Mouse (Mus musculus) MEL (cell line): Measurements from ENCODE around the gene Myh10. TPM values are rescaled to one million over a fixed set of nuclear protein-coding genes. Genes with fewer than 3 reads are reported as not detected.

Source experiments
- DNase-seq: peaks from one replicate; pipeline ENCODE4 v3.0.0; 2011; ENCODE audit warnings: low read depth, low spot score
- H3K27ac ChIP-seq: 2 replicates; pipeline ENCODE4 v1.5.1; 2012; ENCODE audit warnings: low read depth, mild to moderate bottlenecking, control low read depth, low read length, moderate library complexity; ENCODE audit not compliant: control insufficient read depth
- H3K27me3 ChIP-seq, 2 experiments: fragments of 150-350 bp in 1 of 2; sonication (generic) in 1 of 2; 2 replicates each; pipeline ENCODE4 v1.6.1; 2012; ENCODE audit warnings: low read length in 2 of 2, mild to moderate bottlenecking in 2 of 2, improper control_type of control experiment in 1 of 2, moderate library complexity in 1 of 2; ENCODE audit not compliant: insufficient read depth in 2 of 2, control insufficient read depth in 1 of 2
- H3K36me3 ChIP-seq, 2 experiments: 2 replicates each; pipeline ENCODE4 v1.6.1; 2012 to 2014; ENCODE audit warnings: low read length in 2 of 2, improper control_type of control experiment in 1 of 2, inconsistent platforms in 1 of 2, mild to moderate bottlenecking in 1 of 2; ENCODE audit not compliant: insufficient read depth in 2 of 2, control insufficient read depth in 1 of 2
- H3K4me1 ChIP-seq, 2 experiments: fragments of 150-350 bp in 1 of 2; sonication (generic) in 1 of 2; 2 replicates each; pipeline ENCODE4 v1.6.1; 2012; ENCODE audit warnings: low read length in 2 of 2, improper control_type of control experiment in 1 of 2, mild to moderate bottlenecking in 1 of 2; ENCODE audit not compliant: insufficient read depth in 2 of 2, control insufficient read depth in 1 of 2
- H3K4me3 ChIP-seq, 2 experiments: fragments of 150-350 bp in 1 of 2; sonication (generic) in 1 of 2; 2 replicates each; pipeline ENCODE4 v1.5.1; 2012; ENCODE audit warnings: low read depth in 2 of 2, low read length in 2 of 2, mild to moderate bottlenecking in 2 of 2, moderate library complexity in 2 of 2, control low read depth in 1 of 2, improper control_type of control experiment in 1 of 2; ENCODE audit not compliant: control insufficient read depth in 1 of 2, insufficient read depth in 1 of 2
- H3K79me2 ChIP-seq: 2 replicates; pipeline ENCODE4 v1.6.1; 2012; ENCODE audit warnings: mild to moderate bottlenecking, low read length, moderate library complexity; ENCODE audit not compliant: control insufficient read depth, poor library complexity, insufficient read depth
- H3K9ac ChIP-seq: 2 replicates; pipeline ENCODE4 v1.6.1; 2012; ENCODE audit warnings: low read depth, mild to moderate bottlenecking, control low read depth, low read length, moderate library complexity; ENCODE audit not compliant: control insufficient read depth, poor library complexity, severe bottlenecking
- H3K9me3 ChIP-seq: fragments of 150-350 bp; sonication (generic); replicated peaks from 2 replicates; pipeline ENCODE4 v1.6.1; 2012; ENCODE audit warnings: mild to moderate bottlenecking, low read length, improper control_type of control experiment, moderate library complexity; ENCODE audit not compliant: insufficient read depth
- CHD1 ChIP-seq: IDR thresholded peaks from 2 replicates; pipeline ENCODE4 v1.6.1; 2012; ENCODE audit warnings: low read depth, mild to moderate bottlenecking, inconsistent platforms, low read length, improper control_type of control experiment
- CHD2 ChIP-seq: IDR thresholded peaks from 2 replicates; pipeline ENCODE4 v1.6.1; 2011; ENCODE audit warnings: low read length, improper control_type of control experiment
- E2F4 ChIP-seq: IDR thresholded peaks from 2 replicates; pipeline ENCODE4 v1.6.1; 2011; ENCODE audit warnings: low read depth, low read length, improper control_type of control experiment, borderline replicate concordance
- EP300 ChIP-seq, 2 experiments: IDR thresholded peaks; 2 replicates each; pipeline ENCODE4 v1.6.1; 2011; ENCODE audit warnings: improper control_type of control experiment in 2 of 2, low read length in 2 of 2, low read depth in 1 of 2, mild to moderate bottlenecking in 1 of 2
- ETS1 ChIP-seq: IDR thresholded peaks from 2 replicates; pipeline ENCODE4 v1.6.1; 2012; ENCODE audit warnings: low read depth, mild to moderate bottlenecking, inconsistent platforms, low read length, improper control_type of control experiment, moderate library complexity
- JUND ChIP-seq: IDR thresholded peaks from 2 replicates; pipeline ENCODE4 v1.6.1; 2011; ENCODE audit warnings: low read depth, mild to moderate bottlenecking, improper control_type of control experiment, low read length
- KAT2A ChIP-seq: conservative IDR thresholded peaks from 2 replicates; pipeline ENCODE4 v1.6.1; 2012; ENCODE audit warnings: low read depth, low read length, improper control_type of control experiment, inconsistent platforms
- MAX ChIP-seq: IDR thresholded peaks from 2 replicates; pipeline ENCODE4 v1.6.1; 2011; ENCODE audit warnings: low read length, improper control_type of control experiment
- MEF2A ChIP-seq: IDR thresholded peaks from 2 replicates; pipeline ENCODE4 v1.6.1; 2014; ENCODE audit warnings: low read depth, mild to moderate bottlenecking, inconsistent platforms, low read length, improper control_type of control experiment; ENCODE audit not compliant: poor library complexity, insufficient replicate concordance, severe bottlenecking; ENCODE audit errors: extremely low read depth
- MXI1 ChIP-seq: IDR thresholded peaks from 2 replicates; pipeline ENCODE4 v1.6.1; 2011; ENCODE audit warnings: mild to moderate bottlenecking, low read depth, low read length, improper control_type of control experiment
- MYB ChIP-seq: IDR thresholded peaks from 2 replicates; pipeline ENCODE4 v1.6.1; 2011; ENCODE audit warnings: mild to moderate bottlenecking, low read depth, low read length, improper control_type of control experiment
- NELFE ChIP-seq: IDR thresholded peaks from 2 replicates; pipeline ENCODE4 v1.6.1; 2011; ENCODE audit warnings: low read depth, low read length, improper control_type of control experiment
- POLR2AphosphoS2 ChIP-seq: IDR thresholded peaks from 2 replicates; pipeline ENCODE4 v1.6.1; 2011; ENCODE audit warnings: low read length, improper control_type of control experiment
- RAD21 ChIP-seq: IDR thresholded peaks from 2 replicates; pipeline ENCODE4 v1.6.1; 2011; ENCODE audit warnings: mild to moderate bottlenecking, low read depth, low read length, improper control_type of control experiment
- RCOR1 ChIP-seq: IDR thresholded peaks from 2 replicates; pipeline ENCODE4 v1.6.1; 2012; ENCODE audit warnings: low read depth, mild to moderate bottlenecking, inconsistent platforms, low read length, improper control_type of control experiment
- UBTF ChIP-seq: IDR thresholded peaks from 2 replicates; pipeline ENCODE4 v1.6.1; 2012; ENCODE audit warnings: low read depth, mild to moderate bottlenecking, inconsistent platforms, low read length, improper control_type of control experiment, moderate library complexity, borderline replicate concordance; ENCODE audit not compliant: insufficient read depth
- USF2 ChIP-seq, 2 experiments: IDR thresholded peaks; 2 replicates each; pipeline ENCODE4 v1.6.1; 2011 to 2012; ENCODE audit warnings: improper control_type of control experiment in 2 of 2, low read length in 2 of 2, borderline replicate concordance in 1 of 2, inconsistent platforms in 1 of 2, low read depth in 1 of 2, mild to moderate bottlenecking in 1 of 2; ENCODE audit not compliant: insufficient read depth in 1 of 2
- ZC3H11A ChIP-seq: IDR thresholded peaks from 2 replicates; pipeline ENCODE4 v1.6.1; 2012; ENCODE audit warnings: low read depth, mild to moderate bottlenecking, inconsistent platforms, low read length, improper control_type of control experiment
- ZMIZ1 ChIP-seq: IDR thresholded peaks from 2 replicates; pipeline ENCODE4 v1.6.1; 2012; ENCODE audit warnings: low read depth, mild to moderate bottlenecking, inconsistent platforms, low read length, improper control_type of control experiment, moderate library complexity
- ZNF384 ChIP-seq: IDR thresholded peaks from 2 replicates; pipeline ENCODE4 v1.6.1; 2012; ENCODE audit warnings: low read depth, mild to moderate bottlenecking, inconsistent platforms, low read length, improper control_type of control experiment
- polyA plus RNA-seq, 2 experiments: library from polyadenylated mRNA; stranded (reverse) in 1 of 2; unstranded in 1 of 2; fragments of >175 nt in 1 of 2; fragments of >200 nt in 1 of 2; gene quantifications; 2 replicates each; pipeline versions ENCODE4 v1.2.1 to v1.2.4; 2012; ENCODE audit warnings: low replicate concordance in 2 of 2, low read depth in 1 of 2; ENCODE audit not compliant: insufficient read length in 2 of 2, insufficient read depth in 1 of 2, missing spikeins in 1 of 2
- total RNA-seq: library from RNA; depleted of rRNA; stranded (reverse); fragments of 300-350 nt; gene quantifications from 2 replicates; pipeline ENCODE4 v1.2.3, GENCODE M21; 2012

Myh10 gene
- total and polyA plus RNA-seq, 3 experiments: 99.3 to 187 (median 127) TPM

GRCm38 (mm10) chr11:68832793-68833192 lies 141.4 kb downstream of the Myh10 start (continued):
- TF ChIP-seq UBTF (no peak), ZMIZ1 (peak; percentile 71), KAT2A (peak; percentile 57), ETS1 (peak; percentile 98), EP300 (IDR thresholded peaks at IDR 0.05; ENCODE audit: low read depth in 1 of 2, low read length in 2 of 2) (peak; percentile 99), USF2 (IDR thresholded peaks at IDR 0.05; ENCODE audit: borderline replicate concordance in 1 of 2, insufficient read depth in 1 of 2, low read depth in 1 of 2, low read length in 2 of 2) (no peak), ZNF384 (peak; percentile 90), E2F4 (no peak), ZC3H11A (peak; percentile 3; the same call in 1 of the 2 replicates), RCOR1 (peak; percentile 97), MXI1 (peak; percentile 78; the same call in 1 of the 2 replicates), MEF2A (peak; percentile 80), POLR2AphosphoS2 (peak; percentile 90), NELFE (peak; percentile 13), CHD2 (peak; percentile 72), MYB (peak; percentile 93), JUND (peak; percentile 89)

GRCm38 (mm10) chr11:68833593-68833992 lies 142.2 kb downstream of the Myh10 start:
- Histone ChIP-seq H3K9me3 (no peaks in the 10 kb centered on the region), H3K79me2 (no peaks in the 10 kb centered on the region; the same call in 1 of the 2 replicates), H3K4me3 (no peak overlapping the region; a peak in 1 of 4 replicates), H3K4me1 (peaks cover 40 to 48% of the 10 kb centered on the region in 2 experiments), H3K36me3 (peaks cover 47 to 61% of the 10 kb centered on the region in 2 experiments), H3K9ac (peak overlapping the region; percentile 40), H3K27me3 (no peaks in the 10 kb centered on the region), H3K27ac (peak overlapping the region; percentile 87)
- 0 out of 2 replicates have a peak, but pooled peaks have one; percentile 17 for TF ChIP-seq NELFE
- TF ChIP-seq RAD21: no peak
- TF ChIP-seq MAX: 0 out of 2 replicates have a peak, but pooled peaks have one; percentile 9
- peak; percentile 45 for TF ChIP-seq MXI1
- TF ChIP-seq CHD1: 0 out of 2 replicates have a peak, but pooled peaks have one; percentile 6
- peak; percentile 85 for DNase-seq
